Mouse (Mus musculus): ENCODE measurements around the gene Gzmm.

Gene Gzmm

DNA sequence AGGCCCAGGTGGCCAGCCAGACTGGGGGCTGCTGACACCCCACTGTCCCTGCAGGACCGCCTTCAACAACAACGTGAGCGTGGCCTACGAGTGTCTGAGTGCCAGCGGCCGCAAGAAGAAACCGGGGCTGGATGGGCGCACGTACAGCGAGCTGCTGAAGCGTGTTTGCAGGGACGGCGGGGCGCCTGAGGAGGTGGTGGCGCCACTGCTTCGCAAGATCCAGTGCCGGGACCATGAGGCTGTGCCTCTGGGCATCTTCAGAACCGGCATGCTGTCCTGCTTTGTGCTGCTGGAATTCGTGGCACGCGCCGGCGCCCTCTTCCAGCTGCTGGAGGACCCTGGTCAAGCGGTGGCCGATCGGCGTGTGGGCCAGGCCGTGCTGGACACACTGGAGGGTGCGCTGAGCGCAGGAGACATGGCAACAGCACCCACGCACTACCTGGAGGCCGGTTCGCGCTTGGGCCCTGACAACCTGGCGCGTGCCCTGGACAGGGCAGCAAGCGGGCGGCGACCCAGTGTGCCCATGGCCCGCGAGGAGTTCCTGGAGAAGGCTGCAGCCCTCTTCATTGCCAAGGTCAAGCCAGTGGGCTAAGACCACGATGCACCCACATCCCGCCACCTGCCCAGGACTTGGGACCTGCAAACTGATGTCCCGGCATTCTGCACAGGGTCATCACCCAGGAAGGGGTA is 13.3 kb upstream of the Gzmm start:
- in situ Hi-C loops (cut with MboI; ENCODE audit: unreplicated experiment in 2 of 2) = loop anchor here in 1 of 2 experiments (25.0 kb wide), 1 partner anchor 1663 kb away; the partner anchor contains the start of gene Pfkl

GRCm38 (mm10) chr10:79680606-79681495 is 8.0 kb upstream of the Gzmm start:
- in situ Hi-C loops (cut with MboI; ENCODE audit: unreplicated experiment in 2 of 2) = loop anchor here in 1 of 2 experiments (25.0 kb wide), 1 partner anchor 1669 kb away; the partner anchor contains the start of gene Pfkl

- in situ Hi-C loops (cut with MboI; ENCODE audit: unreplicated experiment in 2 of 2) = loop anchor here in 1 of 2 experiments (25.0 kb wide), 1 partner anchor 1669 kb away; the partner anchor contains the start of gene Pfkl
Observed at GRCm38 (mm10) chr10:79681591-79682245, 7.1 kb upstream of the Gzmm start, which contains the start of gene Cdc34. TSS of gene Cdc34 (plus strand) at chr10:79682195.

DNA sequence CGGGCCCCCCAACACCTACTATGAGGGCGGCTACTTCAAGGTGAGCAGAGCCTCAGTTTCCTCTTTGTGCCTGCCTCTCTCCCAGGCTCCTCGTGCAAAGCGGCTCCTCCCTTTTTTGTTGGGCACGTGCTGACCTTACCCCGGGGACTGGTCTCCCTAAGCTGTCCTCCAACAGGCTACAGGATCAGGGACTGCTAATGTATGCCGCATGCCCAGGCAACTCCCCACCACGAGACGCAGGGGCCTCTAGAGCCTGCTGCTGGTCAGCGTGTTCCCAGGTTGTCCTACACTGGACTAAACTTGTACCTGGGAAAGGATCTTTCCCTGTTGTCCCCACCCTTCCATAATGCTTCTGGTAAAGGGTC is 6.3 kb upstream of the Gzmm start:
- in situ Hi-C loops (cut with MboI; ENCODE audit: unreplicated experiment in 2 of 2) = loop anchor here in 1 of 2 experiments (25.0 kb wide), 1 partner anchor 1670 kb away; the partner anchor contains the start of gene Pfkl

DNA sequence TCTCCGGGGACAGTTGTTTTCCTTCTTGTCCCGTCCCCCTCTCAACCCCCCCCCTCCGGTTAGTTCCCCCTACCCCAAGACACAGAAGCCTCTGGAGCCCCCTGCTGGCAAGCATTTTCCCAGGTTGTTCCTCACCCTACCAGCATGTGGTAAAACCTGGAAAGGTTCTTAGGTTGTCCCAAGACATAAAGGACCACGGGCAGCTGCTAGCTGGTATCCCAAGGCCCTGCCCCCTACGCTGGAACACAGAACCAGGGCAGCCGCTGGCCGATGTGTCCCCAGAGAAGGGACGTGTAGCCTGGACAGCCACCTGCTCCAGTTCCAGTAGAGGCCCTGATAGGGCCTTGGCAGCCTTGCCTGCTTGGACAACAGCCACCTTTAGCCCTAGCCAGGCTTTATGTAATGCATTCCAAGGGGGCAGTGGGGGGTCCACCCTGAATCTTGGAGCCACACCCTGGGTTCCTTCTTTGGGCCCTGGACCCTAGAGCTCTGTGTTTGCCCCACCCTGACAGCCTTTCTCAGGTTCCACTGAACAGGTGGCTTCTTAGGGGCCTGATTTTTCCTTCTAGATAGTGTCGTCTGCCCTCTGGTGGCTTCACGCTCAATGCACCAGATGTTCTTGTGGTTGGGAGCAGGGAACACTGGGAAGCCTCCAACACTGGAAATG is 5.8 kb upstream of the Gzmm start:
- in situ Hi-C loops (cut with MboI; ENCODE audit: unreplicated experiment in 2 of 2) = loop anchor here in 1 of 2 experiments (25.0 kb wide), 1 partner anchor 1671 kb away; the partner anchor contains the start of gene Pfkl

DNA sequence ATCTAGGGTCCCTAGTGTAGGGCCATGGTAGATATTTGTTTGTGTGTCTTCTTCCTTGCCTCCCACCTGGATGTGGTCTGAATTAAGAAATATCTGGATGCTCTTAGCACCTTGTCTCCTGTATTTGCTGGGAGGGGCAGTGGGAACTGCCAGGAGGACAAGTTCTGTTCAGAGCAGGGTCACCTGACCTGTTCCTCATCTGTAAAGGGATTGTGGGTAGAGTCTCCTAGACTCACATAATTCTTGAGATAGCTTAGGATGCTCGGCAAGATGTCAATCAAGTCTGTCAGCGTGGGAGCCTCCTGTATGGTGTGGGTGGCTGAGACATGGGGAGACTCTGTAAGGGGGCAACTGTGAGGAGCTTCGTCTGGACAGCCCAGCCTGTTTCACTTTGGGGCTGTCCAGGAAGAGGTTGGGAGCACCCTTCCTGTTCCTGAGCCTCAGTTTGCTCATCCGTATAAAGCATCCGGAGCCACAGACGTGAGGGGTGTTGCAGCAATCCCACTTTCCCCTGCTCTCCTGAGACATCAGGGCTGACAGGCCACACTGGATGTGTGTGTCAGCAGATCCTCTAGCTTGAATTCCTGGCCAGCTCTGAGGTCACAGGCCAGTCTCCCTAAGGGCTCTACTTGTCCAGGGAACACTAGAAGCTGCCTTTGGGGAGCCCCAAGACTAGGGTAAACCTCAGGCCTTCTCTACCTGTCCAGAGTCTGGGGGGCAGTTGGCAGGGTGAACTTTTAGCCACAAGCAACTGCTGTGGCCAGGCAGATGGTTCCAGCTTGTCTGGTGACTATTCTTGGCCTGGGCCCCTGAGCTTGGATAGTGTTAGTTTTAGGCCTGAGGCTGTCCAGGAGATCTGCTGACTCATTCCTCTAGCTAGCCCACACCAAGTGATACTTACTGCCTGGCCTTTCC is 4.8 kb upstream of the Gzmm start:
- in situ Hi-C loops (cut with MboI; ENCODE audit: unreplicated experiment in 2 of 2) = loop anchor here in 1 of 2 experiments (25.0 kb wide), 1 partner anchor 1672 kb away; the partner anchor contains the start of gene Pfkl

DNA sequence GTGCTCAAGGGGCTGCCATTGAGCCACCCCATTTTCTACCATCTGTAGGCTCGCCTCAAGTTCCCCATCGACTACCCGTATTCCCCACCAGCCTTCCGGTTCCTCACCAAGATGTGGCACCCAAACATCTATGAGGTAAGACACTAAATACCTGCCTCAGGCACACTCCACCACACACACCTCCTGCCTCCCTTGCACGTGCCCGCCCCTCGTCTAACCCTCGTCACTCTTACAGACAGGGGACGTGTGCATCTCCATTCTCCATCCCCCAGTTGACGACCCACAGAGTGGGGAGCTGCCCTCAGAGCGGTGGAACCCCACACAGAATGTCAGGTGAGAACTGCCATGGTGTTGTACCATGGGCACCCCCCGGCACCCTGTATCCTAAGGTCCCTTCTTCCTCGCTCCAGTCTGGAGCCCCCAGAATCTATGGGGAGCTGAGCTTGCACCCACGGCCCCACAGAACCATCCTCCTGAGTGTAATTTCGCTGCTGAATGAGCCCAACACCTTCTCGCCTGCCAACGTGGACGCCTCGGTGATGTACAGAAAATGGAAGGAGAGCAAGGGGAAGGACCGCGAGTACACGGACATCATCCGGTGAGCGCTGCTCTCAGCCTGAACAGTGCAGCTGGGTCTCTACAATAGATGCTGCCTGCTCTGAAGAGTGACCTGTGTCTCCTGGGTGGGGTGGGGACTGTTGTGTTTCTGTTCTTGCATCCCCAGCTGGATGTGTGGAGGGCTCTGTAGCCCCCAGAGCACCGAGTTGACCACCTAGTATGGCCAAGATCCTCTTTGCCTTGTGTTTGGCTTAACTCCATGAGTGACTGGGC is 3.8 kb upstream of the Gzmm start:
- in situ Hi-C loops (cut with MboI; ENCODE audit: unreplicated experiment in 2 of 2) = loop anchor here in 1 of 2 experiments (25.0 kb wide), 1 partner anchor 1673 kb away; the partner anchor contains the start of gene Pfkl

GRCm38 (mm10) chr10:79686219-79686618 is 2.6 kb upstream of the Gzmm start:
- in situ Hi-C loops (cut with MboI; ENCODE audit: unreplicated experiment in 2 of 2) = loop anchor here in 1 of 2 experiments (25.0 kb wide), 1 partner anchor 1674 kb away; the partner anchor contains the start of gene Pfkl

DNA sequence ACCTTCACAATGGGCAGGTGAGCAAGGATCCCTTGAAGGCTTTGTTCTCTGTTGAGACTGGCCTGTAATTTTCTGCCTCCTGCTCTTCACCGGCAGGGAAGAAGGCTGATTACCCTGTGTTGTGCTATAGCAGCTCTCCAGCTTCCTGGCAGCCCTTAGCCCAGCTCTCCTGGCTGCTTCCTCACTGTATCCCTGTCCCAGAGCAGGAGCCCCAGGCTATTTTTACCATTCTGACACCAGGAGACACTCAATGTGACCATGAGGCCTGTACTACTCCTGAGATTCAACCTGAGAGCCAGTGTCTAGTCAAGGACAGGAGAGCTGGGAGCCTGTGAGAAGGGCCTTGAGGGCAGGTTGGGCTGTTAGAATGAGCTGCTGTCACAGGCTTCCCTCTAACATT is 2.1 kb upstream of the Gzmm start:
- in situ Hi-C loops (cut with MboI; ENCODE audit: unreplicated experiment in 2 of 2) = loop anchor here in 1 of 2 experiments (25.0 kb wide), 1 partner anchor 1674 kb away; the partner anchor contains the start of gene Pfkl

DNA sequence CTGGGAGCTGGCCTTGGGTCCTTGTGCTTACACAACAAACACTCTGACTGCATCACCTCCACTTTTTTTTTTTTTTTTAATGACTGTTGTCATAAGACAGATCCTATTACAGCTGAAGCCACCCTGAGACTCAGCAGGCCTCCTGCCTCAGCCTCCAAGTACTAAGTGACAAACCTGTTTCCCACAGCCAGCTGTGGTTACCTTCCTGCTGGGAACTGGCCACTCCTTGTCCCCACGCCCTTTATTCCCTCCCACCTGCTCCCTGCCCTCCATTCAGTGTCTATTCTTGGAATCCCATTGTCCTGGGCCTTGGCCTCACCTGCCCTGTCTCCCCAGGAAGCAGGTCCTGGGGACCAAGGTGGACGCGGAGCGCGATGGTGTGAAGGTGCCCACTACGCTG is 1.3 kb upstream of the Gzmm start:
- in situ Hi-C loops (cut with MboI; ENCODE audit: unreplicated experiment in 2 of 2) = loop anchor here in 1 of 2 experiments (25.0 kb wide), 1 partner anchor 1675 kb away; the partner anchor contains the start of gene Pfkl

- in situ Hi-C loops (cut with MboI; ENCODE audit: unreplicated experiment in 2 of 2) = loop anchor here in 1 of 2 experiments (25.0 kb wide), 1 partner anchor 1677 kb away; the partner anchor contains the start of gene Pfkl
Observed at GRCm38 (mm10) chr10:79689178-79689577, 358 bp downstream of the Gzmm start.

DNA sequence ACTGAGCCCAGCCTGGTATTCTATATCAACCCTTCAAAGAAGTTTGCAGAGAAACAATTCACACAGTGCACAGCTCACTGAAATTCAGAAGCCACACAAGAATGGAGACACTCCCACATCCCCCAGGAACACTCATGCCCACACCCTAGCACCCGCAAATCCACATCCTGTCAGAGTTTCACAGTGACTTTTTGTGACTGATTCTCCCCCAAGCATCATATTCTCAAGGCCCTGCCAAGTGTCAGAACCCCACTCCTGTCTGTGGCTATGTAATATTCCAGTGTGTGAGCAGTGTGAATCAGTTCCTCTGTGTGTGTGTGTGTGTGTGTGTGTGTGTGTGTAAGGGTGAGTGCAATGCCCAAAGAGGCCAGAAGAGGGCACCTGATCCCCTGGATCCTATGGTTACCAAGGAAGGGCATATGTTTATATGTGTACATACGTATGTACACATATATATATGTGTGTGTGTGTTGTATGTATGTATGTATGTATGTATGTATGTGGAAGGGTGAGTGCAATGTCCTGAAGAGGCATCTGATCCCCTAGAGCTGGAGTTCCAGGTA is 3.2 kb downstream of the Gzmm start:
- in situ Hi-C loops (cut with MboI; ENCODE audit: unreplicated experiment in 2 of 2) = loop anchor here (5.0 to 25.0 kb wide), 3 partner anchors 93 to 1680 kb away; partner anchors contain the start of gene Pfkl (in 1 of the 2)

DNA sequence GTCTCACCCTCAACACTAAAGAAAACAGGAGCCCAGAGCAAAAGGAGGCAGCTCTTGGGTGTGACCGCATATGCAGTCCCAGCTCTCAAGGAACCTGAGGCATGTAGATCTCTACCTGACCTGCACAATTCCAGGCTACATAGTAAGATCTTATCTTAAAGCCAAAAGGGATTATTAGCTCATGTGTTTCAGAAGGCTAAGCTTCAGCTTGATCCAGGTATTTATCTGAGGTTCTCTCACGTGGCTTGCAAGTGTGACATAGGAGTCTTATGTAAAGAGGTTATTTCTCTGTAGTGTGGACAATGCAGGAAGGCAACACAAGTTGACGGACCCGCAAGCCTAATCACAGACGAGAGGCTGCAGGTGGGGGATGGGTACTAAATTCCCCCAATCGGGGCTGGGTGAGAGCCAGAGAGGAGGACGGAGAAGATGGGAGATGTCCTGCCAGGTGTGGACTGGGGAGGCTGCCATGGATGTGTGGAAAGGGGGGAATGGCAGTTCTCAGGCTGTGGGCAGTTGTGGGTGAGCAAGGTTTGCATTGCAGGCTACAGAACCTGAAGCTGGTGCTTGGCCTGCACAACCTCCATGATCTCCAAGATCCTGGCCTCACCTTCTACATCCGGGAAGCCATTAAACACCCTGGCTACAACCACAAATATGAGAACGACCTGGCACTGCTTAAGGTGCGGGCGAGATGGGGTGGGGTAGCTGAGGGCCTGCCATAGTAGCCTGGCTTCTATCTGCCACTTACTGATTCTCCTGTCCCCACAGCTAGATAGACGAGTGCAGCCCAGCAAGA is 5.0 kb downstream of the Gzmm start:
- in situ Hi-C loops (cut with MboI; ENCODE audit: unreplicated experiment in 2 of 2) = loop anchor here (5.0 to 25.0 kb wide), 3 partner anchors 91 to 1681 kb away; partner anchors contain the start of gene Pfkl (in 1 of the 2)

GRCm38 (mm10) chr10:79694379-79694655 is 5.5 kb downstream of the Gzmm start:
- in situ Hi-C loops (cut with MboI; ENCODE audit: unreplicated experiment in 2 of 2) = loop anchor here (5.0 to 25.0 kb wide), 3 partner anchors 90 to 1682 kb away; partner anchors contain the start of gene Pfkl (in 1 of the 2)

DNA sequence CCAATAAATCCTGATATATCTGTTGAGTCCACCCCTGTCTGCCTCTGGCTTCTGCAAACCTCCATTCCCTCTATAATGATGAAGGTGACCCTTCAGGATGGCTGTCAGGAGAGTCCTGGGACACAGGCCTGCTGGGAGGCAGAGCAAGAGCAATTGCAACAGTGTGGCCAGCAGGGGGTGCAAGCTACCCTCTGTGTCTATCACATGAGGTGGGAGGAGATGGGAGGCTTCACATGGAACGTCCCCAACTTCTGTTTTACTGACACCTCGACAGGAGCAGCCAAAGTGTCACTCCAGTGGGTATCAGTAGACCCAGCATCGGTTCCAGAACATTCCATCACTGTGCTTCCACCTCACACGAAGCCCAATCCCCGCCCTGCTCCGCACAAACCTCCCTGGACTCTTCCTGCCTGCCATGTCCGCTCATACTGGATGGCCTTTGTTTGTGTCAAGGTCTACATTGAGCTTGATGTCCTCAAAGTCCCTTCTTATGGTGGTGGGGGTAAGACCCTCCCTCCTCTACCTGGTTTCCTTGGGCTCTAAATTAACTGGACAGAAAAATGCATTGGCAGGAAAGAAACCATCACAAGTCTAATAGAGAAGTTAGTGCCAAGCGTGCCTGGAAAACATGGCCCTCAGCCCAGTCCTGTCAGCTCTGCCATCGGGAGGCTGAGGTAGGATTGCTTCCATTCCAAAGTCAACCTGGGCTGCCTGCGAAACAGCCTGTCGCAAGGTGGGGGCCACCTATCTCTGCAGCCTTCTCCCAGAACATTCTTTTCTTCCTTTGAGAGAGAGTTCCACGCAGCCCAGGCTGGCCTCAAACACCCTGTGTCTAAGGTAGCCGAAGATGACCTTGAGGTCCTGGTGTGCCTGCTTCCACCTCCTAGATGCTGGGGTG is 6.7 kb downstream of the Gzmm start:
- in situ Hi-C loops (cut with MboI; ENCODE audit: unreplicated experiment in 2 of 2) = loop anchor here in 1 of 2 experiments (10.0 to 25.0 kb wide), 2 partner anchors 89 to 1683 kb away; partner anchors contain the start of gene Pfkl
